Mouse (Mus musculus): ENCODE data around the gene Wipi1.

GRCm38 (mm10) chr11:109652505-109652904 lies 40.7 kb upstream of the Wipi1 start:
- no peak for TF ChIP-seq CTCF (IDR thresholded peaks at IDR 0.05; ENCODE audit: low read depth)
- TF ChIP-seq EP300 (IDR thresholded peaks at IDR 0.05; ENCODE audit: low read depth): no peak
